Mouse (Mus musculus) lung, adult 18-20 months (tissue): ENCODE measurements at regions not wholly inside any gene's neighbourhood (a gene's known extent, or its start where the extent isn't known, plus 50 kb on each side); places are given as distances from the start of the nearest gene placed in this dataset.
A peak's percentile ranks its signal among the peaks of the same experiment; 100 is the strongest.

Source experiments
- DNase-seq, 2 experiments: peaks; one replicate each; pipeline ENCODE4 v3.0.0; 2022; ENCODE audit warnings: mixed read lengths in 2 of 2

DNA sequence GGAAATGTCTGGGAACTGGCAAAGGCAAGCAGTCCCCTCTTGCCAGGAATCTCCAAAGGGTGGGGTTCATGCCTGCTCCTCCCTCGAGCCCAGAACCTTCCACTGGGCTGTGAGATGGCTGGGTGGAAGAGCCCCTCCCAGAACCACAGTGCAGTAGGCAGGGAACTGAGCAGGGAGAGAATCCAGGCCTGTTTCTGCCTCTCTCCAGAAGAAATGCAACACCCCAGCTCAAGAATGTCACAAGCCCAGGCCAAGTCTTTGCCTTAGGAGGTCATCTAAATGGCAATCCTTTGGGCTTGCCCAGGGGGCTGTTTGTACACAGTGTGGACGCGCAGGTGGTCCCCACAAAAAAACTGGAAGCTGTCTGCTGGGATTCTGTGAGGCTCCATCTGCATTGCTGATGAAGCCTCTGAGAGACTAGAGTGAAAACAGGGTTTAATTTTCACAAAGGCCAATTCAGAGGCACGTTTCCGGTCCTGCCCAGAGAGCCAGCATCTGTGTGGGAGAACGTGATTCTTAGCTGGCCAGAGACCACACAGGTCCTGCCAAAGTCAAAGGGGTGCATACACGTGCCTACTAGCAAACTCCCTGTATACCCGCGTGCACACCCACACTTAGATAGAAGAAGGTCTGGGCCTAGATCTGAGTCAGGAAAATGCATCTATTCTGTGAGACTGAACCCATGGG lies 129.0 kb downstream of the Hmg20a start:
- peak; percentile 13 to 26 for DNase-seq

DNA sequence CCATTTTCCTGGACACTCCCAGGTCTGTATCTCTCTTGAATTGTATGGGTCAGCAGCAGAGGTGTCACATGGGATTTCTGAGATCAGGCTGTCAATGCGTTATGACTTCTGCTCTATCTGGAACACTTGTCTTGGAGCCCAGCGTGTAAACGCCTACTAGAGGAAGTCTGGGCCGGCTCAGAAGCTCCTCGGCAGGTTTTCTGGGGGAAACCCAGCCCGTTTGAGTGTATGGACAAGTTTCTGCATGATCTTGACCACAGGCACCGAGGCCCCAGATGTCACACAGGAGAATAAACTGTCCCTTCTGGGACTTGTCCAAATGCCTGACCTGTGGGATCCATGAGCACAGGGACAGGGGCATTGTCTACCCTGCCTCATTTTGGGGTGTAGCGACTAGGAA lies 131.4 kb downstream of the Hmg20a start:
- DNase-seq = no peak

DNA sequence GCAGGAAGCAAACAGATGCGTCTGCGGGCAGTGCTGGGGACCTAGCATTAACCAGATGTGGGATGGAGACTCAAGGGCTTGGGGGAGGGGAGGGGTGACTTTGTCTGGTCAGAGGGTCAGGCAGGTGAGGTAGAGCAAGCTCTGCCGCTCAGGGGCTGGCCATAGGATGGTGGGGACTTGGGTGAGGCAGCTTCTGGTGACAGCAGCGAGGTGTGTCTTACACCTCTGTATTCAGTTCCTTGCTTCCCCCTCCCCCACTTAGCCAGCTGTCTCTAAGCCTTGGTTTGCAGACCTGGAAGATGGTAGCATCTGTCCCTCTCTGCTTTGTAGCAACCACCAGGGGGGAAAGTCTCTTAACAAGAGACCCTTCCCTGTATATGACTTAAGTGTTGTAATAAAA lies 131.8 kb downstream of the Hmg20a start:
- no peak for DNase-seq

DNA sequence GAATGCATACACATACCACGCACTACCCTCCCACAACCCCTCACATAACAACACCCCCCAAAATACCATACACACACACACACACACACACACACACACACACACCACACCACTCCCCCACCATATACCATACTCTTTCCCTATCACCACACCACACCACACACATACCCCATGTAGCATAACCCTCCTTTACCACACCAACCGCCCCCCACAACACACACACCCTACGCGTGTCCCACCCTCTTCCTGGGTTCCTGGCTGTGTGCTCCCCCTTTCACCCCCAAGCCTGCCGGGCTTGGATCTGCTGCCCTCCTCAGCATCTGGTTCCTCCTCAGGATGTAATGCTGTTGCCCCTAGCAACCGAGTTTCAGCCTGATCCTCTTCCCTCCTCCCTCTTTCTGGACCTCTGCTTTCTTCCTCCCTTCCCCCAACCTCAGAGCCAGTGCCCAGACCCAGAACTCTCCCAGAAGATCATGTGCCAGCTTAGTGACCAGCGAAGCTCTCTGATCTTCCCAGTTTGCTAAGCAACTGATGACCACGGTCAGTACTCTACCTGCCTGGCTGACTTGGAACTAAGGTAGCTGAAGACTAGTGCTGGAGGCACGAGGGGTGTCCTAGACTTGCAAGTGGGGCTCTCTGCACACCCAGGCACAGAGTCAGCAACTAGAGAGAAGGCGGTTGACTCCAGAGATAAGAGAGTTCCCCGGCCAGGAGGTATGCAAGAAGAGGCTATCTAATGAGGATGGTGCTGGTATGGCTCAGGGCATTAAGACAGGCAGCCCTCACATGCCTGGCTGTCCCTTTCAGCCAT lies 133.2 kb downstream of the Hmg20a start:
- no peak for DNase-seq

DNA sequence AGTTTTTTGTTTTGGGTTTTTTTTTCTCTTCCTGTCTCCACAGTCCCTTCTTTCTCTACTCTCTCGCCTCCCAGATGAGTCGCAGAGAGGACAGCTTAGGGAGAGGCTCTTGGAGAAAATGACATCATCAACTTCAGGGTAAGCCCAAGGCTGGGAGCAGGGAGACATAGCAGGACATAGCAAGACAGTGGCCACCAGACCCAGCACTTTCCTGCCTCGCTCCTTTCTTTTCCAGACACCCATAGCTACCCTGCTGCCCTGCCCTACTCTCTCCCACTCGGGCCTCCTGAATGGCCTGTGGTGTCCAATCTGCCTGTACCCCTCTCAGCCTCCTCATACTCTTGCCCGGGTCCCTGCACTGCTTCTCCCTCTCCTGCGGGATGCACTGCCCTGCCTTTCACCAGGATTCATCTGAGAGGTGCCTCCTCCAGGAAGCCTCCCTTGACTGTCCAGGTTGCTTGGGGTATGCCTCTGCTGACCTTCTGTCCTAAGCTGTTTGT lies 133.8 kb downstream of the Hmg20a start:
- DNase-seq = no peak

DNA sequence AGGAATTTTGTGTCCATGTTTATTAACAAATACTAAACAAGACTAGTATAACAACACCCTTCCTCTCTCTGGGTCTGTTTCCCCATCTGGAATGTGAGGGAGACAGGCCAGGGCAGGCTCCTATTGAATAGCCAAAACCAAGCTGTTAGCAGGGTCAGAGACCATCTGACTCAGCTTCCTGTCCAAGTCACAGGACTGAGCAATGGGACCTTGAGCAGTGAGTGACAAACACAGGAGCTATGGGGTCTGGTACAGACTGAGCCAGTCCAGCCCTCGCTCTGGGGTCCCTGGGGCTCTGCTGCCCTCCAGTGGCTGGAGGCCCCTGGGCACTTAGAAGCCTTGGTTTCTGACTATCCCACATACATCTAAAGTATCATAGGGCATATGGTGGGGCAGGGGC lies 134.4 kb downstream of the Hmg20a start:
- peak; percentile 76 to 79 for DNase-seq

DNA sequence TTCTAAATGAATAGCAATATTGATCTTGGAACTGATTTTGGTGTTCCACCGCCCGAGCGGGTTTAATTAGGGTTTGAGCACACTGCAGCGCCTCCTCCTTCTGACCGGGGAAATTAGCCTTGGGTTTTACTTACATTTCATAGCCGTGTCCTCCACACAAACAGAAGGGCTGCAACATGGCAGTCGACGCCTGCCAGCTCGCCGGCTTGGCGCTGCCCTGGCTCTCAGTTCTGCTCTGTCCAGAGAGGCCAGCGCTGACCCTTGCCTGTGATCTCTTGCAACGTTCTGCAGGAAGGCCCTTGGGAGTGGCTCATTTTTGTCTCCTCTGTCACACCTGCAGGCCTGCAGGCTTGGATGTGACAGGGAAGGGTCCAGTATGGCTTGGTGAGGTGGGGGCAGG lies 135.2 kb downstream of the Hmg20a start:
- no peak for DNase-seq

DNA sequence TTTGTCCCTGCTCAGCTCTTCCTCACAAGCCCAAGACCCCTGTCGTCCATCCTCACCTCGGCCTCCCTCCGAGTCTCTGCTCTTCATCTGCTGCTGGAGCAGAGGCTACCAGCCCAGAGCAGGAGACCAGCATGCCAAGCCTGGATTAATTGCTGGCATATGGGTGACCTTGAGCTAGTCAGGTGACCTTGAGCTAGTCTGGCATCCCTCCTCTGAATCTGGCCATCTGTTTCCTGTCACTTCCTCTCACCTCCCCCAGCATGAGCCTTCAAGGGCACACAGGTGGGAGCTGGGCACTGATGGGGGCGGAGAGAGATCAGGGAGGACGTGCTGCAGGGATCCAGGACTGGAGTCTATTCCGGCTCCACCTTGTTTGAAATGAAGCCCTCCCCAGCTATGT lies 135.7 kb downstream of the Hmg20a start:
- no peak for DNase-seq

DNA sequence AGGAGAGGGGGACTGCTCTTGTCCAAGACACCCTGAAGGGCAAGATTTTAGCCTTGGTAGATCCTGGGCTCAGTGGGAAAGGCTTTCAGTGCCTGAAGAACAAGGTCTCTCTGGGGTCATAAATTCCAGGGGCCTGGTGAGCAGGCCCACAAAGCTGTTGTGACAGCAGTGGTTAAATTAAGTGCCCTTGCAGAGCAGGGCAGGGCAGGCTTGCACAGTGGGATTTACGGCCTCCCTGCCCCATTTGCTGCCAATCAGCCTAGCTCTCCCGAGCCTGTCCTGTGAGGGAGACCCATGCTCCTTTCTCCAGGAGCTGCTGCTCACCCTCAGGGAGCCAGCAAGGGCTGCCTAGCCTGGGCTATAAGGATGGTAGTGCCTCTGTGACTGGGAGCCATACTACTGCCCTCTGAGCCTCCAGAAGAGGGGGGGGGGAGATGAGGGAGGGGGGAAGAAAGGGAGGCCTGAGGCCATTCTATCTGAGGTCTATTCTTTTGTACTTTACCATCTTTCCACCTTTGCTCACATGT lies 141.3 kb downstream of the Hmg20a start:
- no peak for DNase-seq

DNA sequence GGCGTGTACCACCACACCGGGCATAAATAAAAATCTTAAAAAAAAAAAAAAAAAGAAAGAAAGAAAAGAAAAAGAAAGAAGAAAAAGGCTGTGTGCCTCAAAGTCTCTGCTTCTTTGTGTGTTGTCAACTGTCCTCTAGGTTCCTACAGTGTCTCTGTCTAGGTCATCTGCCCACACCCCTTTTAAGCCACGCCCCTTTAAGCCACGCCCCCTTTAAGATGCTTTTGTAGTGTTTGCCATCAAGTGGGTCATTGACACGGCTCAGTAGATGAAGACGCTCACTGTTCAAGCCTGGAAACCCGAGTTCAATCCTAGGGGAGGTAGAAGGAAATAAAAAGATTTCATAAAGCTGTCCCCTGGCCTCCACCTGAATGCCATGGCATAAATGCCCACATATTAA lies 144.0 kb downstream of the Hmg20a start:
- no peak for DNase-seq

DNA sequence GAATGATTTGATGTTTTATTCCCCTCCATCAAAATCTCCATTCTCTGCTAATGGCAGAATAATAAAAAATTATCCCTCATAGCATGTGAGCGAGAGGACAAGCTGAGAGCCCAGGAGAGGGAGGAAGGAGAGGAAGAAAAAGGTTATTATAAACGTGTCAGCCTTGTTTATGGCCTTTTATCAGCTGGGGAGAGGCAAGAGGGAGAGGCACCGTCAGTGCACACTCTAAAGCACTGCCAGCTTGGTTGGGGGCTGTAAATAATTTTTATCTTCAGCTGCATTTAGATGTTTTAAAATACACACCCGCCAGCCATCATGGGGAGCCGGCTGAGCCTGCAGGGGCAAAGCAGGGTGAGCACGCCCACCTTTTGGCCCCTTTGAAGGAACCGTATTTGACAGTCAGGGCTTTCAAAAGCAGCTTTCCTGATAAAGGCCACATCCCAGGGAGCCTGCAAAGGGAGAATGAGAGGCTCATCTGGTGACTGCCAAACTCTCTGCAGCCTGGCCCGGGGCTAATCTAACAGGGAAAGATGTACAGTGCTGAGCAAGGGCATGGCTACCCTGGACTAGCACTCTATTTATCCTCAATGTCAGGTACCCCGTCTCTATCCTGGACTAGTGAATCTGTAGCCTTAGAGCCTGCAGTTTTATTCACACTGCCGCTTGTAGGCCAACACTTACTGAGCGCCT lies 145.8 kb downstream of the Hmg20a start:
- no peak for DNase-seq
